Mouse (Mus musculus) gastrocnemius, adult 2 months (tissue): Measurements from ENCODE around the gene Dab2ip. TPM values are rescaled to one million over a fixed set of nuclear protein-coding genes. Genes with fewer than 3 reads are reported as not detected.

ENCODE experiments used
- DNase-seq: peaks from one replicate; pipeline ENCODE4 v3.0.0; 2022
- H3K27ac ChIP-seq: fragments of 200-600 bp; 2 replicates; pipeline ENCODE4 v1.8.1; 2022; ENCODE audit warnings: mild to moderate bottlenecking
- H3K4me3 ChIP-seq: fragments of 200-600 bp; 2 replicates; pipeline ENCODE4 v1.8.1; 2022; ENCODE audit warnings: mild to moderate bottlenecking, moderate library complexity
- CTCF ChIP-seq: fragments of 200-600 bp; IDR thresholded peaks from 2 replicates; pipeline ENCODE4 v1.8.1; 2022; ENCODE audit warnings: antibody characterized with exemption, mild to moderate bottlenecking, moderate library complexity
- intact Hi-C: fragments of 180-260 bp; cut with DNase I; formaldehyde crosslinking; loops from one replicate; pipeline ENCODE4 v1.15.1; 2025
- total RNA-seq, 2 experiments: library from RNA; stranded (reverse); gene quantifications; 2 replicates each; pipeline ENCODE4 v1.2.3; 2021

Gene Dab2ip
- total RNA-seq, 2 experiments from 2014 or later, result 38.2 to 52.0 TPM

- Histone ChIP-seq H3K27ac (no peak overlapping the region), H3K4me3 (no peak overlapping the region)
- DNase-seq, result no peak
- intact Hi-C loops, result no loop called here
- no peak for TF ChIP-seq CTCF
Measured at GRCm38 (mm10) chr2:35776935-35777334, 218.9 kb downstream of the Dab2ip start.

- intact Hi-C loops, result no loop called here
Measured at GRCm38 (mm10) chr2:35779266-35779665, 221.2 kb downstream of the Dab2ip start.

More at GRCm38 (mm10) chr2:35779266-35779665, 221.2 kb downstream of the Dab2ip start:
- no peak for DNase-seq
- H3K27ac ChIP-seq, result no peak overlapping the region
- TF ChIP-seq CTCF, result no peak
- H3K4me3 ChIP-seq, result no peak overlapping the region

Other genes starting within 250 kb of the Dab2ip start
- gene Stom, start 221.3 kb upstream of the Dab2ip start, total RNA-seq, result 10 to 100 TPM; 17.1 to 30.1 TPM
- not detected for gene 4930568D16Rik, start 190.5 kb upstream of the Dab2ip start, total RNA-seq
- gene 4930402F06Rik, start 161.1 kb upstream of the Dab2ip start, total RNA-seq, result not detected
- gene Ggta1, start 95.0 kb upstream of the Dab2ip start, total RNA-seq, result 10 to 100 TPM in 1 of 2 experiments, 1 to 10 TPM in 1; 6.3 to 11.2 TPM